Mouse (Mus musculus) testis, adult 2 months (tissue): Measurements from ENCODE around the gene Arid1b.

Source experiments
- CTCF ChIP-seq: fragments of 200-500 bp; IDR thresholded peaks from 2 replicates; pipeline ENCODE4 v1.5.1; 2012; ENCODE audit warnings: low read depth, mild to moderate bottlenecking, inconsistent platforms, low read length, moderate library complexity; ENCODE audit not compliant: control insufficient read depth, insufficient read depth, insufficient replicate concordance
- POLR2A ChIP-seq: fragments of 200-500 bp; IDR thresholded peaks from 2 replicates; pipeline ENCODE4 v1.6.1; 2012; ENCODE audit warnings: low read depth, mild to moderate bottlenecking, inconsistent platforms, low read length, moderate library complexity; ENCODE audit not compliant: control insufficient read depth

DNA sequence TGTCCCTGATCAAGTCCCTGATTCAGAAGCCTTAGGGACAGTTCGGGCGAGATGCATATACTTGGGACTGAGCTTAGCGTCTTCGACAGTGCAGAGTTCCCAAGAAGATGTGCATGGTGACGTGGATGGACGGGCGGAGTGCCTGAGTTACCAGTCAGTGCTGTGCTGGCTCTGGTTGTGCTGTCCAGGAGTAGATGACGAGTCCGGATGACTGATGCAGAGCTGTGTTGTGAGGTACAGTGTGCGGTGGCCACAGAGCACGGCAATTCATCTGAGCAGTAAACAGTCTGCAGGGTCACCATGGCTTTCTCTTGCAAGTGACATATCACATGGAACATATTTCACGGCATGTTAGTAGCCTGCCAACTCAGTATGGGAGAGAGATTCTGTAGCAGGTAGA is 176.2 kb downstream of the Arid1b start:
- TF ChIP-seq CTCF (no peak), POLR2A (no peak)
